Mouse (Mus musculus): Measurements from ENCODE around the gene Rnf182. TPM values are rescaled to one million over a fixed set of nuclear protein-coding genes. Genes with fewer than 3 reads are reported as not detected.

Rnf182 gene
- polyA plus RNA-seq, 1 experiment from 2014 or later = 1.9 TPM

GRCm38 (mm10) chr13:43711708-43712314, 96.3 kb downstream of the Rnf182 start:
- H3K4me3 ChIP-seq (replicated peaks) = no peak overlapping the region
- H3K4me1 ChIP-seq (replicated peaks) = no peaks in the 10 kb centered on the region
- no peaks in the 10 kb centered on the region for H3K36me3 ChIP-seq
- H3K27me3 ChIP-seq (replicated peaks) = no peaks in the 10 kb centered on the region
- no peak overlapping the region for H3K9ac ChIP-seq
- 68% methylated on average over 7 of the region's 7 CpGs for WGBS
- no peak overlapping the region for H3K27ac ChIP-seq
- no peaks in the 10 kb centered on the region for H3K9me3 ChIP-seq
- no peak for ATAC-seq
- H3K4me2 ChIP-seq (replicated peaks) = no peak overlapping the region

GRCm38 (mm10) chr13:43714741-43715140, 99.2 kb downstream of the Rnf182 start:
- Histone ChIP-seq H3K4me2 (replicated peaks) (no peak overlapping the region), H3K9ac (no peak overlapping the region), H3K4me1 (replicated peaks) (no peaks in the 10 kb centered on the region), H3K4me3 (replicated peaks) (no peak overlapping the region), H3K36me3 (no peaks in the 10 kb centered on the region), H3K27me3 (replicated peaks) (no peaks in the 10 kb centered on the region), H3K9me3 (no peaks in the 10 kb centered on the region), H3K27ac (no peak overlapping the region)
- 82% methylated on average over 6 of the region's 6 CpGs for WGBS
- ATAC-seq = no peak

- H3K4me3 ChIP-seq (replicated peaks) = no peak overlapping the region
- H3K4me2 ChIP-seq (replicated peaks) = no peak overlapping the region
- 87% methylated on average over 5 of the region's 5 CpGs for WGBS
- H3K27ac ChIP-seq = no peak overlapping the region
- no peak overlapping the region for H3K9ac ChIP-seq
- H3K9me3 ChIP-seq = no peaks in the 10 kb centered on the region
- no peak for ATAC-seq
- H3K4me1 ChIP-seq (replicated peaks) = no peaks in the 10 kb centered on the region
- H3K27me3 ChIP-seq (replicated peaks) = no peaks in the 10 kb centered on the region
- no peaks in the 10 kb centered on the region for H3K36me3 ChIP-seq
Observed at GRCm38 (mm10) chr13:43715466-43715865, 100.0 kb downstream of the Rnf182 start.

- H3K4me2 ChIP-seq (replicated peaks) = no peak overlapping the region
- no peaks in the 10 kb centered on the region for H3K27me3 ChIP-seq (replicated peaks)
- no peaks in the 10 kb centered on the region for H3K4me1 ChIP-seq (replicated peaks)
- H3K4me3 ChIP-seq (replicated peaks) = no peak overlapping the region
- no peaks in the 10 kb centered on the region for H3K9me3 ChIP-seq
- no peak for ATAC-seq
- no peak overlapping the region for H3K9ac ChIP-seq
- no peaks in the 10 kb centered on the region for H3K36me3 ChIP-seq
- 69% methylated on average over 6 of the region's 6 CpGs for WGBS
- H3K27ac ChIP-seq = no peak overlapping the region
Observed at GRCm38 (mm10) chr13:43716514-43717036, 101.1 kb downstream of the Rnf182 start.

GRCm38 (mm10) chr13:43718173-43718572, 102.7 kb downstream of the Rnf182 start:
- Histone ChIP-seq H3K9ac (no peak overlapping the region), H3K4me2 (replicated peaks) (no peak overlapping the region), H3K4me1 (replicated peaks) (no peaks in the 10 kb centered on the region), H3K27ac (no peak overlapping the region), H3K9me3 (no peaks in the 10 kb centered on the region), H3K27me3 (replicated peaks) (no peaks in the 10 kb centered on the region), H3K4me3 (replicated peaks) (no peak overlapping the region), H3K36me3 (no peaks in the 10 kb centered on the region)
- WGBS = 89% methylated on average over 7 of the region's 7 CpGs
- ATAC-seq = no peak

- ATAC-seq = no peak
- no peak overlapping the region for H3K27ac ChIP-seq
- WGBS = 70% methylated on average over 8 of the region's 8 CpGs
Observed at GRCm38 (mm10) chr13:43720496-43720895, 105.0 kb downstream of the Rnf182 start.

More at GRCm38 (mm10) chr13:43720496-43720895, 105.0 kb downstream of the Rnf182 start:
- H3K36me3 ChIP-seq = no peaks in the 10 kb centered on the region
- H3K9ac ChIP-seq = no peak overlapping the region
- H3K4me2 ChIP-seq (replicated peaks) = no peak overlapping the region
- H3K4me3 ChIP-seq (replicated peaks) = no peak overlapping the region
- no peaks in the 10 kb centered on the region for H3K9me3 ChIP-seq
- H3K4me1 ChIP-seq (replicated peaks) = no peaks in the 10 kb centered on the region
- H3K27me3 ChIP-seq (replicated peaks) = no peaks in the 10 kb centered on the region

Other genes with a start within 250 kb of the Rnf182 start
- gene Nol7, start 217.3 kb upstream of the Rnf182 start, polyA plus RNA-seq (2015; fragmentation: Nextera tagmentation; extraction: Ambion mirVana) = 141 and 150 TPM in 2 replicates
- 7.9 and 8.0 TPM in 2 replicates for gene Ranbp9, start 134.4 kb upstream of the Rnf182 start, polyA plus RNA-seq (2015; fragmentation: Nextera tagmentation; extraction: Ambion mirVana)
- gene Mcur1, start 55.5 kb upstream of the Rnf182 start, polyA plus RNA-seq (2015; fragmentation: Nextera tagmentation; extraction: Ambion mirVana) = 11.0 TPM in 2 replicates
- 9.1 and 10.3 TPM in 2 replicates for gene Cd83, start 169.1 kb downstream of the Rnf182 start, polyA plus RNA-seq (2015; fragmentation: Nextera tagmentation; extraction: Ambion mirVana)

Data from intestine, embryonic 15.5 days (tissue).